ENCODE assay signal across 19 mouse cellular contexts in genomic region chr1:184140082-184140481, GRCm38 (mm10).
"Had no signal": no experiment of that assay in that cellular context is flagged by ENCODE, and none has a peak within 500 bp of the region (broad histone marks: within the 10 kb centered on the region; RNA-seq: fewer than 3 reads in every experiment).

No protein-coding gene starts in this region.

- H3K9ac ChIP-seq: limb, embryonic 12.5 days; limb, embryonic 15.5 days; liver, embryonic 14.5 days; liver, postnatal 0 days; lung, embryonic 15.5 days; midbrain, embryonic 12.5 days; neural tube, embryonic 13.5 days had no signal

- H3K36me3 ChIP-seq: limb, embryonic 12.5 days; limb, embryonic 15.5 days; lung, embryonic 15.5 days; midbrain, embryonic 12.5 days; neural tube, embryonic 13.5 days had no signal

- H3K4me3 ChIP-seq: limb, embryonic 12.5 days; limb, embryonic 15.5 days; lung, embryonic 15.5 days; midbrain, embryonic 12.5 days; neural tube, embryonic 13.5 days had no signal

- H3K27me3 ChIP-seq: limb, embryonic 12.5 days; limb, embryonic 15.5 days; lung, embryonic 15.5 days; midbrain, embryonic 12.5 days; neural tube, embryonic 13.5 days had no signal

- DNase-seq: kidney, adult 11 months; kidney, adult 9 months; kidney, postnatal 14 days; kidney, postnatal 4 days; left cerebral cortex, postnatal 4 days; liver, postnatal 0 days; lung, postnatal 14 days; retina, postnatal 1 day; right cerebral cortex, postnatal 25 days; thymus, adult 18-20 months; thymus, postnatal 25 days had no signal

- H3K4me1 ChIP-seq: lung, embryonic 15.5 days; midbrain, embryonic 12.5 days; neural tube, embryonic 13.5 days had no signal

- H3K27ac ChIP-seq: limb, embryonic 12.5 days; limb, embryonic 15.5 days; liver, embryonic 14.5 days; lung, embryonic 15.5 days; macrophage; midbrain, embryonic 12.5 days; neural tube, embryonic 13.5 days had no signal

- H3K9me3 ChIP-seq: limb, embryonic 12.5 days; limb, embryonic 15.5 days; lung, embryonic 15.5 days; midbrain, embryonic 12.5 days; neural tube, embryonic 13.5 days had no signal

- ATAC-seq: liver, postnatal 0 days had no signal

- H3K4me2 ChIP-seq: limb, embryonic 12.5 days; limb, embryonic 15.5 days; liver, embryonic 11.5 days; lung, embryonic 15.5 days; midbrain, embryonic 12.5 days; neural tube, embryonic 13.5 days had no signal
